Mouse (Mus musculus) C2C12 (cell line): ENCODE measurements around the gene Rbm46. TPM values are rescaled to one million over a fixed set of nuclear protein-coding genes. Genes with fewer than 3 reads are reported as not detected.

Experiments used
- H3K27me3 ChIP-seq: one replicate; pipeline ENCODE4 v1.6.1; 2011; ENCODE audit not compliant: control insufficient read depth, insufficient read depth, insufficient read length
- H3K36me3 ChIP-seq: one replicate; pipeline ENCODE4 v1.6.1; 2011; ENCODE audit not compliant: control insufficient read depth, insufficient read depth
- H3K4me3 ChIP-seq: one replicate; pipeline ENCODE4 v1.5.1; 2011; ENCODE audit warnings: mild to moderate bottlenecking, control low read depth; ENCODE audit not compliant: poor library complexity, insufficient read depth, severe bottlenecking
- H3K79me2 ChIP-seq: one replicate; pipeline ENCODE4 v1.6.1; 2011; ENCODE audit not compliant: control insufficient read depth, insufficient read depth
- H3K79me3 ChIP-seq: one replicate; pipeline ENCODE4 v1.6.1; 2011; ENCODE audit warnings: low read depth, control low read depth
- H3ac ChIP-seq: one replicate; pipeline ENCODE3; 2011; ENCODE audit warnings: low read depth; ENCODE audit not compliant: control insufficient read depth, insufficient read length
- CEBPB ChIP-seq: IDR thresholded peaks from one replicate; pipeline ENCODE4 v1.6.1; 2011; ENCODE audit warnings: low read depth, mild to moderate bottlenecking, control low read depth, moderate library complexity
- CTCF ChIP-seq: IDR thresholded peaks from one replicate; pipeline ENCODE4 v1.5.1; 2011; ENCODE audit not compliant: control insufficient read depth, insufficient read depth, insufficient read length
- FOSL1 ChIP-seq: IDR thresholded peaks from one replicate; pipeline ENCODE4 v1.8.0; 2011; ENCODE audit warnings: mild to moderate bottlenecking, low read length; ENCODE audit not compliant: poor library complexity, insufficient read depth, severe bottlenecking
- MAX ChIP-seq: IDR thresholded peaks from one replicate; pipeline ENCODE4 v1.6.1; 2011; ENCODE audit warnings: mild to moderate bottlenecking, control low read depth
- MYOD1 ChIP-seq: IDR thresholded peaks from one replicate; pipeline ENCODE4 v1.6.1; 2011; ENCODE audit warnings: low read depth; ENCODE audit not compliant: control insufficient read depth, insufficient read length
- MYOG ChIP-seq: IDR thresholded peaks from one replicate; pipeline ENCODE4 v1.6.1; 2011; ENCODE audit not compliant: control insufficient read depth, insufficient read length; ENCODE audit errors: extremely low read depth
- USF1 ChIP-seq: IDR thresholded peaks from one replicate; pipeline ENCODE4 v1.6.1; 2011; ENCODE audit warnings: low read depth, mild to moderate bottlenecking, control low read depth, moderate library complexity
- polyA plus RNA-seq: library from polyadenylated mRNA; unstranded; fragments of >200 nt; fragmentation: generic; extraction: Trizol; gene quantifications from one replicate; pipeline ENCODE4 v1.2.1, GENCODE M21; 2012; ENCODE audit warnings: missing spikeins

Gene Rbm46
- polyA plus RNA-seq, 1 experiment, result not detected

GRCm38 (mm10) chr3:82811851-82812250 lies 64.4 kb downstream of the Rbm46 start:
- H3K27me3 ChIP-seq, result no peaks in the 10 kb centered on the region
- no peak overlapping the region for H3ac ChIP-seq
- H3K4me3 ChIP-seq, result no peak overlapping the region
- no peaks in the 10 kb centered on the region for H3K79me3 ChIP-seq
- no peaks in the 10 kb centered on the region for H3K36me3 ChIP-seq
- TF ChIP-seq FOSL1, result no peak
- TF ChIP-seq CEBPB, result no peak
- no peak for TF ChIP-seq CTCF
- no peak for TF ChIP-seq USF1
- no peak for TF ChIP-seq MYOD1
- TF ChIP-seq MYOG, result no peak
- TF ChIP-seq MAX, result no peak
- H3K79me2 ChIP-seq, result no peaks in the 10 kb centered on the region

GRCm38 (mm10) chr3:82810334-82811120 lies 65.8 kb downstream of the Rbm46 start:
- H3K4me3 ChIP-seq, result no peak overlapping the region
- no peaks in the 10 kb centered on the region for H3K79me3 ChIP-seq
- no peak for TF ChIP-seq USF1
- no peak for TF ChIP-seq FOSL1
- TF ChIP-seq MYOD1, result no peak
- TF ChIP-seq MAX, result no peak
- no peak for TF ChIP-seq MYOG
- no peak for TF ChIP-seq CEBPB
- TF ChIP-seq CTCF, result no peak
- H3K27me3 ChIP-seq, result no peaks in the 10 kb centered on the region
- no peaks in the 10 kb centered on the region for H3K36me3 ChIP-seq
- no peak overlapping the region for H3ac ChIP-seq
- H3K79me2 ChIP-seq, result no peaks in the 10 kb centered on the region

- Histone ChIP-seq H3K4me3 (no peak overlapping the region), H3K27me3 (no peaks in the 10 kb centered on the region), H3K79me3 (no peaks in the 10 kb centered on the region), H3ac (no peak overlapping the region), H3K79me2 (no peaks in the 10 kb centered on the region), H3K36me3 (no peaks in the 10 kb centered on the region)
- TF ChIP-seq MAX (no peak), CTCF (no peak), MYOD1 (no peak), CEBPB (no peak), MYOG (no peak), FOSL1 (no peak), USF1 (no peak)
Observed at GRCm38 (mm10) chr3:82809769-82810168, 66.5 kb downstream of the Rbm46 start.

GRCm38 (mm10) chr3:82808323-82808911 lies 67.9 kb downstream of the Rbm46 start:
- H3K36me3 ChIP-seq, result no peaks in the 10 kb centered on the region
- no peaks in the 10 kb centered on the region for H3K79me3 ChIP-seq
- no peaks in the 10 kb centered on the region for H3K79me2 ChIP-seq
- TF ChIP-seq MYOD1, result no peak
- no peak for TF ChIP-seq CTCF
- TF ChIP-seq FOSL1, result no peak
- no peak for TF ChIP-seq CEBPB
- TF ChIP-seq MYOG, result no peak
- TF ChIP-seq USF1, result no peak
- TF ChIP-seq MAX, result no peak
- H3K4me3 ChIP-seq, result no peak overlapping the region
- no peaks in the 10 kb centered on the region for H3K27me3 ChIP-seq
- no peak overlapping the region for H3ac ChIP-seq

GRCm38 (mm10) chr3:82805291-82805690 lies 71.0 kb downstream of the Rbm46 start:
- TF ChIP-seq MYOD1 (no peak), MAX (no peak), CTCF (no peak), CEBPB (no peak)
- H3K79me3 ChIP-seq, result no peaks in the 10 kb centered on the region
- H3K36me3 ChIP-seq, result no peaks in the 10 kb centered on the region
- H3K4me3 ChIP-seq, result no peak overlapping the region
- no peak overlapping the region for H3ac ChIP-seq
- H3K27me3 ChIP-seq, result no peaks in the 10 kb centered on the region
- H3K79me2 ChIP-seq, result no peaks in the 10 kb centered on the region

- TF ChIP-seq CTCF, result no peak
- TF ChIP-seq USF1, result no peak
- no peak for TF ChIP-seq MYOD1
- TF ChIP-seq FOSL1, result no peak
- no peak for TF ChIP-seq CEBPB
- TF ChIP-seq MAX, result no peak
- TF ChIP-seq MYOG, result no peak
- H3K4me3 ChIP-seq, result no peak overlapping the region
- no peaks in the 10 kb centered on the region for H3K27me3 ChIP-seq
- no peaks in the 10 kb centered on the region for H3K79me2 ChIP-seq
- no peaks in the 10 kb centered on the region for H3K79me3 ChIP-seq
- H3ac ChIP-seq, result no peak overlapping the region
- H3K36me3 ChIP-seq, result no peaks in the 10 kb centered on the region
Observed at GRCm38 (mm10) chr3:82800470-82800843, 75.8 kb downstream of the Rbm46 start.
